Mouse (Mus musculus) neural tube, embryonic 15.5 days (tissue): Measurements from ENCODE around the gene Slc16a8. TPM values are rescaled to one million over a fixed set of nuclear protein-coding genes. Genes with fewer than 3 reads are reported as not detected.
A peak's percentile ranks its signal among the peaks of the same experiment; 100 is the strongest.

ENCODE experiments used
- ATAC-seq: fragments of 200-750 bp; cut with Nextera tagmentation; 2 replicates; pipeline ENCODE4 v1.8.0; 2017; ENCODE audit warnings: mild to moderate bottlenecking, moderate TSS enrichment, moderate library complexity; ENCODE audit not compliant: low FRiP score
- H3K27ac ChIP-seq: fragments of 300-500 bp; sonication (generic); replicated peaks from 2 replicates; pipeline ENCODE4 v1.5.1; 2015; ENCODE audit warnings: mild to moderate bottlenecking, inconsistent platforms
- H3K27me3 ChIP-seq: fragments of 300-500 bp; sonication (generic); replicated peaks from 2 replicates; pipeline ENCODE4 v1.6.1; 2015; ENCODE audit warnings: inconsistent platforms
- H3K36me3 ChIP-seq: fragments of 300-500 bp; sonication (generic); 2 replicates; pipeline ENCODE4 v1.6.1; 2015; ENCODE audit warnings: inconsistent platforms
- H3K4me1 ChIP-seq: fragments of 300-500 bp; sonication (generic); 2 replicates; pipeline ENCODE4 v1.6.1; 2015; ENCODE audit warnings: inconsistent platforms
- H3K4me2 ChIP-seq: fragments of 300-500 bp; sonication (generic); 2 replicates; pipeline ENCODE4 v1.6.1; 2015; ENCODE audit warnings: inconsistent platforms, mild to moderate bottlenecking, moderate library complexity
- H3K4me3 ChIP-seq: fragments of 300-500 bp; sonication (generic); replicated peaks from 2 replicates; pipeline ENCODE4 v1.5.1; 2015; ENCODE audit warnings: mild to moderate bottlenecking, inconsistent platforms
- H3K9ac ChIP-seq: fragments of 300-500 bp; sonication (generic); replicated peaks from 2 replicates; pipeline ENCODE4 v1.6.1; 2015; ENCODE audit warnings: mild to moderate bottlenecking, inconsistent platforms
- H3K9me3 ChIP-seq: fragments of 300-500 bp; sonication (generic); replicated peaks from 2 replicates; pipeline ENCODE4 v1.6.1; 2016; ENCODE audit warnings: inconsistent platforms
- WGBS: fragments of 180-500 bp; shearing (Covaris S2); methylation state at CpG from one replicate; pipeline ENCODE4 v1.1.7; 2015; ENCODE audit warnings: mixed read lengths; 5-methylcytosine and 5-hydroxymethylcytosine counted together
- polyA plus RNA-seq: library from polyadenylated mRNA; unstranded; fragments of >200 nt; fragmentation: Nextera tagmentation; extraction: Ambion mirVana; gene quantifications from 2 replicates; pipeline ENCODE4 v1.2.1, GENCODE M21; 2015

Slc16a8 gene
- polyA plus RNA-seq, 1 experiment from 2014 or later = 0.40 TPM

- H3K9ac ChIP-seq = no peak overlapping the region
- ATAC-seq = no peak
- H3K27ac ChIP-seq = no peak overlapping the region
- H3K4me3 ChIP-seq = no peak overlapping the region
- H3K27me3 ChIP-seq = no peaks in the 10 kb centered on the region
- H3K36me3 ChIP-seq = no peaks in the 10 kb centered on the region
- H3K4me2 ChIP-seq = no peak overlapping the region
- WGBS = 80% methylated on average over 2 of the region's 2 CpGs
- no peaks in the 10 kb centered on the region for H3K9me3 ChIP-seq
- no peaks in the 10 kb centered on the region for H3K4me1 ChIP-seq
These were observed 44.2 kb downstream of the Slc16a8 start for GRCm38 (mm10) chr15:79210357-79210756.

- Histone ChIP-seq H3K4me3 (no peak overlapping the region), H3K27me3 (no peaks in the 10 kb centered on the region), H3K27ac (no peak overlapping the region), H3K9me3 (no peaks in the 10 kb centered on the region), H3K4me2 (no peak overlapping the region), H3K4me1 (no peaks in the 10 kb centered on the region), H3K36me3 (no peaks in the 10 kb centered on the region), H3K9ac (no peak overlapping the region)
- WGBS = 77% methylated on average over 27 of the region's 27 CpGs
- no peak for ATAC-seq
These were observed 45.7 kb downstream of the Slc16a8 start for GRCm38 (mm10) chr15:79208758-79209439.

- Histone ChIP-seq H3K36me3 (no peaks in the 10 kb centered on the region), H3K4me3 (no peak overlapping the region), H3K9ac (no peak overlapping the region), H3K27ac (no peak overlapping the region), H3K4me1 (no peaks in the 10 kb centered on the region), H3K4me2 (no peak overlapping the region), H3K27me3 (no peaks in the 10 kb centered on the region), H3K9me3 (no peaks in the 10 kb centered on the region)
- no peak for ATAC-seq
- 83% methylated on average over 6 of the region's 6 CpGs for WGBS
These were observed 46.4 kb downstream of the Slc16a8 start for GRCm38 (mm10) chr15:79208211-79208610.

DNA sequence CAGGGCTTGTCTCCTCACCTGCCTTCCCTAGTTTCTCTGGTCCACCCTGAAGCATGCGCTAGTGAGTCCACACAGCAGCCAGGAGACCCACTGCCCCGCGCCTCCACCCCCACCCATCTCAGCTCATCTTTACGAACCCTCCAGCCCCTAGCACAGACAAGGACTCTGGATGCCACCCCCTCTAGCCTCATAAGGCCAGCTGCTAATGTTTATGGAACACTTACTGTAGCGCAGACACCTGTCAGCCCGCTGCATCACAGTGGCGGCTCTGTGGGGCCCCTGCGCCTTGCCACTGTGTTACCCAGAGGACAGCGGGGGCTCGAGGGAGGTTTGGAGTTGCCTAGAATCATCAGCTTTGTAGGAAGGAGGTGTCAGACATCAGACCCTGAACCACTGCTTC lies 52.0 kb downstream of the Slc16a8 start:
- Histone ChIP-seq H3K4me3 (no peak overlapping the region), H3K36me3 (no peaks in the 10 kb centered on the region), H3K27ac (peak overlapping the region; percentile 56; the same call in 1 of the 2 replicates), H3K27me3 (no peaks in the 10 kb centered on the region), H3K9me3 (no peaks in the 10 kb centered on the region), H3K4me2 (no peak overlapping the region; the same call in 1 of the 2 replicates), H3K9ac (no peak overlapping the region), H3K4me1 (peaks cover 18% of the 10 kb centered on the region)
- ATAC-seq = no peak
- 22% methylated on average over 10 of the region's 10 CpGs for WGBS

- Histone ChIP-seq H3K36me3 (no peaks in the 10 kb centered on the region), H3K4me3 (no peak overlapping the region), H3K4me2 (peak overlapping the region; percentile 34; the same call in 1 of the 2 replicates), H3K4me1 (peaks cover 18% of the 10 kb centered on the region), H3K27me3 (no peaks in the 10 kb centered on the region), H3K9me3 (no peaks in the 10 kb centered on the region), H3K9ac (no peak overlapping the region), H3K27ac (0 out of 2 replicates have a peak overlapping the region, but pooled peaks have one; percentile 9)
- peak; percentile 58; the same call in 1 of the 2 replicates for ATAC-seq
- WGBS = 7% methylated on average over 13 of the region's 13 CpGs
These were observed 52.9 kb downstream of the Slc16a8 start for GRCm38 (mm10) chr15:79201491-79202150.

Other genes with a start within 250 kb of the Slc16a8 start
- gene H1f0, start 226.3 kb downstream of the Slc16a8 start, polyA plus RNA-seq = 169 and 222 TPM in 2 replicates
- 0.14 and 0.17 TPM in 2 replicates for gene Galr3, start 212.9 kb downstream of the Slc16a8 start, polyA plus RNA-seq
- gene Ankrd54, start 191.9 kb downstream of the Slc16a8 start, polyA plus RNA-seq = 52.4 and 52.8 TPM in 2 replicates
- gene Eif3l, start 179.6 kb downstream of the Slc16a8 start, polyA plus RNA-seq = 164 and 193 TPM in 2 replicates
- gene Micall1, start 145.9 kb downstream of the Slc16a8 start, polyA plus RNA-seq = 11.6 and 12.2 TPM in 2 replicates
- gene Polr2f, start 113.8 kb downstream of the Slc16a8 start, polyA plus RNA-seq = 248 and 249 TPM in 2 replicates
- 11.3 and 12.6 TPM in 2 replicates for gene 1700088E04Rik, start 113.5 kb downstream of the Slc16a8 start, polyA plus RNA-seq
- 11.6 and 13.4 TPM in 2 replicates for gene Sox10, start 89.5 kb downstream of the Slc16a8 start, polyA plus RNA-seq
- gene Pick1, start 25.6 kb downstream of the Slc16a8 start, polyA plus RNA-seq = 89.9 and 99.7 TPM in 2 replicates
- gene Gm49486, start 25.4 kb downstream of the Slc16a8 start, polyA plus RNA-seq = 1.3 and 1.5 TPM in 2 replicates
- gene Baiap2l2, start 30.8 kb upstream of the Slc16a8 start, polyA plus RNA-seq = 2.0 and 4.0 TPM in 2 replicates
- gene Pla2g6, start 73.6 kb upstream of the Slc16a8 start, polyA plus RNA-seq = 26.1 and 27.9 TPM in 2 replicates
- 0.81 and 1.7 TPM in 2 replicates for gene Maff, start 91.9 kb upstream of the Slc16a8 start, polyA plus RNA-seq
- 43.1 and 46.3 TPM in 2 replicates for gene Tmem184b, start 148.8 kb upstream of the Slc16a8 start, polyA plus RNA-seq
- gene Csnk1e, start 200.8 kb upstream of the Slc16a8 start, polyA plus RNA-seq = 178 and 216 TPM in 2 replicates